Mouse (Mus musculus) MEL (cell line): ENCODE data around the gene Adamts4. TPM values are rescaled to one million over a fixed set of nuclear protein-coding genes. Genes with fewer than 3 reads are reported as not detected.

Experiments used
- DNase-seq: peaks from one replicate; pipeline ENCODE4 v3.0.0; 2011; ENCODE audit warnings: low read depth, low spot score
- H3K27ac ChIP-seq: 2 replicates; pipeline ENCODE4 v1.5.1; 2012; ENCODE audit warnings: low read depth, mild to moderate bottlenecking, control low read depth, low read length, moderate library complexity; ENCODE audit not compliant: control insufficient read depth
- H3K27me3 ChIP-seq, 2 experiments: fragments of 150-350 bp in 1 of 2; sonication (generic) in 1 of 2; 2 replicates each; pipeline ENCODE4 v1.6.1; 2012; ENCODE audit warnings: low read length in 2 of 2, mild to moderate bottlenecking in 2 of 2, improper control_type of control experiment in 1 of 2, moderate library complexity in 1 of 2; ENCODE audit not compliant: insufficient read depth in 2 of 2, control insufficient read depth in 1 of 2
- H3K36me3 ChIP-seq, 2 experiments: 2 replicates each; pipeline ENCODE4 v1.6.1; 2012 to 2014; ENCODE audit warnings: low read length in 2 of 2, improper control_type of control experiment in 1 of 2, inconsistent platforms in 1 of 2, mild to moderate bottlenecking in 1 of 2; ENCODE audit not compliant: insufficient read depth in 2 of 2, control insufficient read depth in 1 of 2
- H3K4me1 ChIP-seq, 2 experiments: fragments of 150-350 bp in 1 of 2; sonication (generic) in 1 of 2; 2 replicates each; pipeline ENCODE4 v1.6.1; 2012; ENCODE audit warnings: low read length in 2 of 2, improper control_type of control experiment in 1 of 2, mild to moderate bottlenecking in 1 of 2; ENCODE audit not compliant: insufficient read depth in 2 of 2, control insufficient read depth in 1 of 2
- H3K4me3 ChIP-seq, 2 experiments: fragments of 150-350 bp in 1 of 2; sonication (generic) in 1 of 2; 2 replicates each; pipeline ENCODE4 v1.5.1; 2012; ENCODE audit warnings: low read depth in 2 of 2, low read length in 2 of 2, mild to moderate bottlenecking in 2 of 2, moderate library complexity in 2 of 2, control low read depth in 1 of 2, improper control_type of control experiment in 1 of 2; ENCODE audit not compliant: control insufficient read depth in 1 of 2, insufficient read depth in 1 of 2
- H3K79me2 ChIP-seq: 2 replicates; pipeline ENCODE4 v1.6.1; 2012; ENCODE audit warnings: mild to moderate bottlenecking, low read length, moderate library complexity; ENCODE audit not compliant: control insufficient read depth, poor library complexity, insufficient read depth
- H3K9ac ChIP-seq: 2 replicates; pipeline ENCODE4 v1.6.1; 2012; ENCODE audit warnings: low read depth, mild to moderate bottlenecking, control low read depth, low read length, moderate library complexity; ENCODE audit not compliant: control insufficient read depth, poor library complexity, severe bottlenecking
- H3K9me3 ChIP-seq: fragments of 150-350 bp; sonication (generic); replicated peaks from 2 replicates; pipeline ENCODE4 v1.6.1; 2012; ENCODE audit warnings: mild to moderate bottlenecking, low read length, improper control_type of control experiment, moderate library complexity; ENCODE audit not compliant: insufficient read depth
- BHLHE40 ChIP-seq: IDR thresholded peaks from 2 replicates; pipeline ENCODE4 v1.6.1; 2012; ENCODE audit warnings: low read depth, mild to moderate bottlenecking, inconsistent platforms, low read length, improper control_type of control experiment, borderline replicate concordance
- CHD2 ChIP-seq: IDR thresholded peaks from 2 replicates; pipeline ENCODE4 v1.6.1; 2011; ENCODE audit warnings: low read length, improper control_type of control experiment
- CTCF ChIP-seq, 3 experiments: IDR thresholded peaks in 2 of 3; conservative IDR thresholded peaks in 1 of 3; 2 replicates each; pipeline ENCODE4 v1.5.1; 2011 to 2012; ENCODE audit warnings: low read length in 3 of 3, low read depth in 2 of 3, mild to moderate bottlenecking in 2 of 3, improper control_type of control experiment in 1 of 3, inconsistent platforms in 1 of 3, mixed read lengths in 1 of 3, moderate library complexity in 1 of 3; ENCODE audit not compliant: control insufficient read depth in 1 of 3, insufficient read depth in 1 of 3, poor library complexity in 1 of 3, severe bottlenecking in 1 of 3
- ELF1 ChIP-seq: IDR thresholded peaks from 2 replicates; pipeline ENCODE4 v1.6.1; 2014; ENCODE audit warnings: low read depth, mild to moderate bottlenecking, inconsistent platforms, low read length, improper control_type of control experiment, moderate library complexity
- HCFC1 ChIP-seq: IDR thresholded peaks from 2 replicates; pipeline ENCODE4 v1.6.1; 2012; ENCODE audit warnings: low read depth, mild to moderate bottlenecking, inconsistent platforms, low read length, improper control_type of control experiment, moderate library complexity
- JUND ChIP-seq: IDR thresholded peaks from 2 replicates; pipeline ENCODE4 v1.6.1; 2011; ENCODE audit warnings: low read depth, mild to moderate bottlenecking, improper control_type of control experiment, low read length
- MAZ ChIP-seq: IDR thresholded peaks from 2 replicates; pipeline ENCODE4 v1.6.1; 2012; ENCODE audit warnings: low read depth, mild to moderate bottlenecking, inconsistent platforms, low read length, improper control_type of control experiment
- MXI1 ChIP-seq: IDR thresholded peaks from 2 replicates; pipeline ENCODE4 v1.6.1; 2011; ENCODE audit warnings: mild to moderate bottlenecking, low read depth, low read length, improper control_type of control experiment
- MYC ChIP-seq: IDR thresholded peaks from 2 replicates; pipeline ENCODE4 v1.6.1; 2011; ENCODE audit warnings: low read depth, mild to moderate bottlenecking, low read length, improper control_type of control experiment, moderate library complexity
- RCOR1 ChIP-seq: IDR thresholded peaks from 2 replicates; pipeline ENCODE4 v1.6.1; 2012; ENCODE audit warnings: low read depth, mild to moderate bottlenecking, inconsistent platforms, low read length, improper control_type of control experiment
- SIN3A ChIP-seq: IDR thresholded peaks from 2 replicates; pipeline ENCODE4 v1.6.1; 2012; ENCODE audit warnings: low read length, improper control_type of control experiment, inconsistent platforms
- TBP ChIP-seq: IDR thresholded peaks from 2 replicates; pipeline ENCODE4 v1.8.0; 2011; ENCODE audit warnings: low read depth, low read length, improper control_type of control experiment
- TCF12 ChIP-seq: IDR thresholded peaks from 2 replicates; pipeline ENCODE4 v1.6.1; 2014; ENCODE audit warnings: low read depth, mild to moderate bottlenecking, inconsistent platforms, low read length, improper control_type of control experiment, moderate library complexity
- USF1 ChIP-seq: IDR thresholded peaks from 2 replicates; pipeline ENCODE4 v1.6.1; 2014; ENCODE audit warnings: low read depth, mild to moderate bottlenecking, inconsistent platforms, low read length, improper control_type of control experiment, moderate library complexity
- ZKSCAN1 ChIP-seq: IDR thresholded peaks from 2 replicates; pipeline ENCODE4 v1.6.1; 2012; ENCODE audit warnings: low read depth, mild to moderate bottlenecking, inconsistent platforms, low read length, improper control_type of control experiment, moderate library complexity
- ZMIZ1 ChIP-seq: IDR thresholded peaks from 2 replicates; pipeline ENCODE4 v1.6.1; 2012; ENCODE audit warnings: low read depth, mild to moderate bottlenecking, inconsistent platforms, low read length, improper control_type of control experiment, moderate library complexity
- ZNF384 ChIP-seq: IDR thresholded peaks from 2 replicates; pipeline ENCODE4 v1.6.1; 2012; ENCODE audit warnings: low read depth, mild to moderate bottlenecking, inconsistent platforms, low read length, improper control_type of control experiment
- polyA plus RNA-seq, 2 experiments: library from polyadenylated mRNA; stranded (reverse) in 1 of 2; unstranded in 1 of 2; fragments of >175 nt in 1 of 2; fragments of >200 nt in 1 of 2; gene quantifications; 2 replicates each; pipeline versions ENCODE4 v1.2.1 to v1.2.4; 2012; ENCODE audit warnings: low replicate concordance in 2 of 2, low read depth in 1 of 2; ENCODE audit not compliant: insufficient read length in 2 of 2, insufficient read depth in 1 of 2, missing spikeins in 1 of 2
- total RNA-seq: library from RNA; depleted of rRNA; stranded (reverse); fragments of 300-350 nt; gene quantifications from 2 replicates; pipeline ENCODE4 v1.2.3, GENCODE M21; 2012

Gene Adamts4
- total and polyA plus RNA-seq, 3 experiments: 0.03 TPM; not detected in 2

GRCm38 (mm10) chr1:171232800-171233730, 17.2 kb upstream of the Adamts4 start:
- no peak for DNase-seq
- no peak overlapping the region for H3K27ac ChIP-seq
- no peaks in the 10 kb centered on the region for H3K27me3 ChIP-seq
- TF ChIP-seq JUND: no peak
- TF ChIP-seq USF1: no peak
- TF ChIP-seq MYC: no peak
- TF ChIP-seq CTCF (IDR thresholded peaks at IDR 0.05 in 2 of 3, conservative IDR thresholded peaks at IDR 0.05 in 1 of 3; ENCODE audit: control insufficient read depth in 1 of 3, insufficient read depth in 1 of 3, low read depth in 2 of 3, low read length in 3 of 3, poor library complexity in 1 of 3, severe bottlenecking in 1 of 3): no peak
- no peak for TF ChIP-seq SIN3A
- no peak for TF ChIP-seq ELF1
- no peak for TF ChIP-seq TCF12
- no peak for TF ChIP-seq MXI1
- TF ChIP-seq ZKSCAN1: no peak
- TF ChIP-seq HCFC1: no peak
- no peak for TF ChIP-seq ZNF384
- no peak for TF ChIP-seq BHLHE40
- H3K4me1 ChIP-seq: peaks cover 0 to 10% of the 10 kb centered on the region in 2 experiments; a peak in 2 of 4 replicates
- H3K36me3 ChIP-seq: peaks cover 3 to 17% of the 10 kb centered on the region in 2 experiments; a peak in 3 of 4 replicates
- H3K79me2 ChIP-seq: no peaks in the 10 kb centered on the region
- H3K9me3 ChIP-seq: no peaks in the 10 kb centered on the region
- no peak overlapping the region for H3K4me3 ChIP-seq
- H3K9ac ChIP-seq: no peak overlapping the region

GRCm38 (mm10) chr1:171234126-171234525, 16.1 kb upstream of the Adamts4 start, which contains the start of gene Fcer1g:
TSS of gene Fcer1g (minus strand) at chr1:171234365.
- Histone ChIP-seq H3K9ac (no peak within 1 kb of the TSS), H3K27me3 (no peaks in the 10 kb centered on the region), H3K4me3 (no peak within 1 kb of the TSS), H3K27ac (peak within 1 kb of the TSS; percentile 55; the same call in 1 of the 2 replicates), H3K36me3 (peaks cover 5 to 17% of the 10 kb centered on the region in 2 experiments; a peak in 3 of 4 replicates), H3K79me2 (no peaks in the 10 kb centered on the region), H3K9me3 (no peaks in the 10 kb centered on the region), H3K4me1 (peaks cover 0 to 10% of the 10 kb centered on the region in 2 experiments; a peak in 2 of 4 replicates)
- TF ChIP-seq ZMIZ1 (no peak), TBP (no peak), RCOR1 (no peak), CHD2 (no peak), MAZ (no peak)
- DNase-seq: no peak
